Mouse (Mus musculus) hindbrain, embryonic 11.5 days (tissue): ENCODE results near the gene Cltrn. TPM values are rescaled to one million over a fixed set of nuclear protein-coding genes. Genes with fewer than 3 reads are reported as not detected.

ENCODE experiments used
- ATAC-seq: fragments of 200-750 bp; cut with Nextera tagmentation; 2 replicates; pipeline ENCODE4 v1.8.0; 2017; ENCODE audit warnings: mild to moderate bottlenecking, moderate TSS enrichment, moderate library complexity; ENCODE audit not compliant: low FRiP score
- DNase-seq: peaks from one replicate; pipeline ENCODE4 v3.0.0-alpha.2; 2015; ENCODE audit warnings: low spot score
- H3K27ac ChIP-seq: fragments of 300-500 bp; sonication (generic); 2 replicates; pipeline ENCODE4 v1.5.1; 2014; ENCODE audit warnings: mild to moderate bottlenecking, low read depth, low read length
- H3K27me3 ChIP-seq: fragments of 300-500 bp; sonication (generic); 2 replicates; pipeline ENCODE4 v1.6.1; 2014; ENCODE audit warnings: mild to moderate bottlenecking, low read length, moderate library complexity, mixed read lengths; ENCODE audit not compliant: control insufficient read depth, insufficient read depth
- H3K36me3 ChIP-seq: fragments of 300-500 bp; sonication (generic); 2 replicates; pipeline ENCODE4 v1.6.1; 2014; ENCODE audit warnings: mild to moderate bottlenecking, low read length, moderate library complexity, mixed read lengths; ENCODE audit not compliant: control insufficient read depth, insufficient read depth
- H3K4me1 ChIP-seq: fragments of 300-500 bp; sonication (generic); replicated peaks from 2 replicates; pipeline ENCODE4 v1.6.1; 2014; ENCODE audit warnings: low read length, mixed read lengths; ENCODE audit not compliant: control insufficient read depth, insufficient read depth
- H3K4me2 ChIP-seq: fragments of 300-500 bp; sonication (generic); replicated peaks from 2 replicates; pipeline ENCODE4 v1.6.1; 2014; ENCODE audit warnings: mild to moderate bottlenecking, low read depth, low read length
- H3K4me3 ChIP-seq: fragments of 300-500 bp; sonication (generic); 2 replicates; pipeline ENCODE4 v1.5.1; 2014; ENCODE audit warnings: low read depth, low read length
- H3K9ac ChIP-seq: fragments of 300-500 bp; sonication (generic); 2 replicates; pipeline ENCODE4 v1.6.1; 2014; ENCODE audit warnings: low read depth, low read length
- H3K9me3 ChIP-seq: fragments of 300-500 bp; sonication (generic); 2 replicates; pipeline ENCODE4 v1.6.1; 2016; ENCODE audit warnings: low read length; ENCODE audit not compliant: control insufficient read depth
- WGBS: fragments of 180-500 bp; shearing (Covaris S2); extraction: QIAGEN DNeasy Blood & Tissue Kit; methylation state at CpG from one replicate; pipeline ENCODE4 v1.1.7; 2014; 5-methylcytosine and 5-hydroxymethylcytosine counted together
- polyA plus RNA-seq: library from polyadenylated mRNA; unstranded; fragments of >200 nt; fragmentation: Nextera tagmentation; extraction: Ambion mirVana; gene quantifications from 2 replicates; pipeline ENCODE4 v1.2.1, GENCODE M21; 2014

The Cltrn gene
- polyA plus RNA-seq, 1 experiment from 2014 or later = 1.0 TPM

DNA sequence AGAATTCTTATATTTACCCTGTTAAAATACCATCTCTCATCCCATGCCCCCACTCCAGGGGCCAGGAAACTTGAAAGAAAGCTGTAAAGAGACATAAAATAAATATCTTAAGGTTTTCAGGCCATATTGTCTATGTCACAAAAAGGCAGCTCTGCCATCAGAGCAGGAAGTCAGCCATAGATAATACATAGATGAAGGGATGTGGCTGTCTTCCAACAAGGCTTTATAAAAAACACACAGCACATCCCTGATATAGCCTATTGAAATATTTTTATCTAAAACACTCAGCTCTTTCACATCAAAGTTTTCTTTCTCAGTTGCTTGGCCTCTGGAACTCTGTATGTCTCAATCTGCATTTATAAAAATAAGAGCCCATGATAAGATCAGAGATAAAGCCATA lies 65.0 kb downstream of the Cltrn start:
- Histone ChIP-seq H3K27ac (no peak overlapping the region), H3K4me1 (no peaks in the 10 kb centered on the region), H3K9me3 (no peaks in the 10 kb centered on the region), H3K27me3 (peaks cover 2% of the 10 kb centered on the region; the same call in 1 of the 2 replicates), H3K4me3 (no peak overlapping the region), H3K36me3 (no peaks in the 10 kb centered on the region), H3K4me2 (no peak overlapping the region), H3K9ac (no peak overlapping the region)
- DNase-seq (no peak), ATAC-seq (no peak)

- H3K4me2 ChIP-seq = no peak overlapping the region
- H3K27me3 ChIP-seq = peaks cover 2% of the 10 kb centered on the region; the same call in 1 of the 2 replicates
- no peak for ATAC-seq
- H3K4me3 ChIP-seq = no peak overlapping the region
- no peaks in the 10 kb centered on the region for H3K4me1 ChIP-seq
- 82% methylated on average over 5 of the region's 5 CpGs for WGBS
- H3K9me3 ChIP-seq = no peaks in the 10 kb centered on the region
- no peak for DNase-seq
- no peaks in the 10 kb centered on the region for H3K36me3 ChIP-seq
- H3K9ac ChIP-seq = no peak overlapping the region
- H3K27ac ChIP-seq = no peak overlapping the region
Measured at GRCm38 (mm10) chrX:164154594-164154993, 66.0 kb downstream of the Cltrn start.

DNA sequence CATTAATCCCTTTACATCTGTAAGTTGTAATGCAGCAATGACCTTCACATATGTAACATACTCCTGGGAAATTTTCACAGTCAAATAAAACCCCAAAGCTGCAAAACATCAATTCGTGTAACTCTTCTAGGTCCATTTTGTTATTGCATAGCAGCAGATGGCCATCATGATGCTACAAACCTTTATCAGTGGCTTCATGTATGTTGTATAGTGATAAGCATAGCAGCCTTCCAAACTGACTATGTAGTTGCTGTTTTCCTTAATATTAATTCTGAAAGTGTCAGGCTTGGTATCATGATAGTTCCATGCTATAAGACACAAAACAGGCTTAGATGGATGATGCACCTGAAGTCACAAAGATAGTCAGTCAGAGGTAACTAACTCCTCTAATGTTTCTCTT lies 76.1 kb downstream of the Cltrn start:
- no peak for ATAC-seq
- H3K27me3 ChIP-seq = 0 out of 2 replicates have a peak, but pooled peaks cover 2% of the 10 kb centered on the region
- H3K9me3 ChIP-seq = no peaks in the 10 kb centered on the region
- no peak overlapping the region for H3K4me2 ChIP-seq
- 92% methylated on average over 1 of the region's 1 CpGs for WGBS
- H3K36me3 ChIP-seq = no peaks in the 10 kb centered on the region
- no peak overlapping the region for H3K27ac ChIP-seq
- H3K4me1 ChIP-seq = no peaks in the 10 kb centered on the region
- DNase-seq = no peak
- no peak overlapping the region for H3K9ac ChIP-seq
- no peak overlapping the region for H3K4me3 ChIP-seq

Other genes starting within 250 kb of the Cltrn start
- 52.4 and 56.3 TPM in 2 replicates for gene Ap1s2, start 179.8 kb upstream of the Cltrn start, polyA plus RNA-seq
- 56.8 and 64.1 TPM in 2 replicates for gene Zrsr2, start 130.2 kb upstream of the Cltrn start, polyA plus RNA-seq
- 0.23 and 0.46 TPM in 2 replicates for gene Car5b, start 60.8 kb upstream of the Cltrn start, polyA plus RNA-seq
- 39.7 and 43.5 TPM in 2 replicates for gene Siah1b, start 12.3 kb upstream of the Cltrn start, polyA plus RNA-seq
- 0.22 and 0.88 TPM in 2 replicates for gene Ace2, start 50.5 kb downstream of the Cltrn start, polyA plus RNA-seq
- gene Bmx, start 169.4 kb downstream of the Cltrn start, polyA plus RNA-seq = 0.17 and 0.28 TPM in 2 replicates
- 6.9 and 7.2 TPM in 2 replicates for gene Pir, start 180.5 kb downstream of the Cltrn start, polyA plus RNA-seq